Mouse (Mus musculus) liver, embryonic 15.5 days (tissue): Measurements from ENCODE around the gene Pld1. TPM values are rescaled to one million over a fixed set of nuclear protein-coding genes. Genes with fewer than 3 reads are reported as not detected.
A peak's percentile ranks its signal among the peaks of the same experiment; 100 is the strongest.

Source experiments
- ATAC-seq: fragments of 200-750 bp; cut with Nextera tagmentation; 2 replicates; pipeline ENCODE4 v1.8.0; 2017; ENCODE audit warnings: moderate number of reproducible peaks, mild to moderate bottlenecking, moderate library complexity; ENCODE audit not compliant: insufficient read depth
- H3K27ac ChIP-seq: fragments of 300-500 bp; sonication (generic); replicated peaks from 2 replicates; pipeline ENCODE4 v1.5.1; 2015; ENCODE audit warnings: mild to moderate bottlenecking, inconsistent platforms
- H3K27me3 ChIP-seq: fragments of 300-500 bp; sonication (generic); 2 replicates; pipeline ENCODE4 v1.6.1; 2015; ENCODE audit warnings: mild to moderate bottlenecking, inconsistent platforms
- H3K36me3 ChIP-seq: fragments of 300-500 bp; sonication (generic); replicated peaks from 2 replicates; pipeline ENCODE4 v1.6.1; 2015; ENCODE audit warnings: moderate library complexity, mild to moderate bottlenecking, inconsistent platforms
- H3K4me1 ChIP-seq: fragments of 300-500 bp; sonication (generic); replicated peaks from 2 replicates; pipeline ENCODE4 v1.6.1; 2015; ENCODE audit warnings: inconsistent platforms
- H3K4me2 ChIP-seq: fragments of 300-500 bp; sonication (generic); 2 replicates; pipeline ENCODE4 v1.6.1; 2015; ENCODE audit warnings: moderate library complexity, mild to moderate bottlenecking, inconsistent platforms
- H3K4me3 ChIP-seq: fragments of 300-500 bp; sonication (generic); replicated peaks from 2 replicates; pipeline ENCODE4 v1.5.1; 2015; ENCODE audit warnings: mild to moderate bottlenecking, inconsistent platforms
- H3K9ac ChIP-seq: fragments of 300-500 bp; sonication (generic); 2 replicates; pipeline ENCODE4 v1.6.1; 2015; ENCODE audit warnings: moderate library complexity, mild to moderate bottlenecking, inconsistent platforms
- H3K9me3 ChIP-seq: fragments of 300-500 bp; sonication (generic); replicated peaks from 2 replicates; pipeline ENCODE4 v1.6.1; 2016; ENCODE audit warnings: inconsistent platforms
- WGBS: fragments of 180-500 bp; shearing (Covaris S2); methylation state at CpG from one replicate; pipeline ENCODE4 v1.1.7; 2015; ENCODE audit warnings: mixed read lengths; ENCODE audit not compliant: insufficient replicate concordance; 5-methylcytosine and 5-hydroxymethylcytosine counted together
- polyA plus RNA-seq: library from polyadenylated mRNA; unstranded; fragments of >200 nt; fragmentation: Nextera tagmentation; extraction: Ambion mirVana; gene quantifications from 2 replicates; pipeline ENCODE4 v1.2.1, GENCODE M21; 2015

Gene Pld1
- polyA plus RNA-seq, 1 experiment from 2014 or later, result 4.7 TPM

DNA sequence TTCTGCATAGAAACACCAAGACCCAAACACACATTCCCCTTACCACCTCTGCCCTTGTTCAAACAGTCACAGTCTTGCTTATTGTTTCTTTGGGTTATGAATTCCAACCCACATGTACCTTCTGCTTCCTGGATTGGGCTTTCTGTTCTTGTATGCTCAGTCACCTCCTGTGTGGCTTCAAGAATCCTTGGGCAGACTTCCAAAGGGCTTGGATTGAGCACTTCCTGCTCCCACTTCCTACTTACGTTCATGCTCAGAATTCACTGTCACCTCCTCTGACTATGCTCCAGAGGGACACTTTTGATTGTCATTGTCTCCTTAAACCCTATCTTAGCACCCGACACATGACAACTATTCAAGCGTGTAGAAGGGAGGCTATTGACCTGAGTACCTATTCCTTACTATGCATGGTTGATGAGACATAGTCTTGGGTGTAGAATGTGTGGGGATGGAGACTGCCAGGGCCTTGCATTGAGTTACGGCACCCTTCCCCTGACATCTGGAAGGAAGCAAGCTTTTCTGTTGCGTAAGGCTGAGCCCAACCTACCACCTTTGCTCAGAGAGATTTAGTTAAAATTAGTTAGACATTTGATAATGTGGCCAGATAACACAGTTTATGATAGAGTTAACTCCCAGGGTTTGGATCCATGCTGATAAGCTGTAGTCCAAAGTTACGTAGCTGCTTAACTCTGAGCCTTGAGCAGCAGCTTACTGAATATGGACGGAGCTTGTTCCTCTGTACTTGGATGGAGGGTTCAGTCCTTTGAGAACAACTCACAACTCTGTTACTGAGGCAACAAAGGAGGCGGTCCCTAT is 55.9 kb downstream of the Pld1 start:
- Histone ChIP-seq H3K4me1 (no peaks in the 10 kb centered on the region), H3K9me3 (no peaks in the 10 kb centered on the region), H3K4me3 (no peak overlapping the region), H3K27ac (no peak overlapping the region), H3K27me3 (no peaks in the 10 kb centered on the region), H3K36me3 (no peaks in the 10 kb centered on the region), H3K9ac (no peak overlapping the region), H3K4me2 (no peak overlapping the region)
- no peak for ATAC-seq
- 55% methylated on average over 8 of the region's 8 CpGs for WGBS

DNA sequence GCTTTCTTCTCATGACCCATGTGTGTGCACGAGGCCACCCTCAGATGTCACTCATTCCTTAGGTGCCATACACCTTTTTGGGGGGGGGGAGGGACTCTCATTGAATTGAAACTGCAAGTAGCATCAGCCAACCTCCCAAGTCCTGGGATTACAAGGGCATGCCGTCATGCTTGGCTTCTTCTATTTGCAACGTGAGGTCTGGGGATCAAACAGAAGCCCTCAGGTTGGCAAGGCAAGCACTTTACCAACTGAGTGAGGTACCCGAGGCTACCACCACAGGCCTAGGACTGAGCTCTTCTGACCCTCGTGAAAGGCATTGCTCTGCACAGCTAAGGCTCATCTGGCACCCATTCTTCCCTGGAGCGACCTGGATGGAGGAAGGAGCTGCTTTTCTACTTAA is 65.8 kb downstream of the Pld1 start:
- Histone ChIP-seq H3K4me1 (no peaks in the 10 kb centered on the region), H3K27me3 (no peaks in the 10 kb centered on the region), H3K9ac (no peak overlapping the region), H3K27ac (no peak overlapping the region), H3K4me3 (no peak overlapping the region), H3K9me3 (no peaks in the 10 kb centered on the region), H3K4me2 (no peak overlapping the region), H3K36me3 (no peaks in the 10 kb centered on the region)
- WGBS, result 44% methylated on average over 6 of the region's 6 CpGs
- ATAC-seq, result no peak

DNA sequence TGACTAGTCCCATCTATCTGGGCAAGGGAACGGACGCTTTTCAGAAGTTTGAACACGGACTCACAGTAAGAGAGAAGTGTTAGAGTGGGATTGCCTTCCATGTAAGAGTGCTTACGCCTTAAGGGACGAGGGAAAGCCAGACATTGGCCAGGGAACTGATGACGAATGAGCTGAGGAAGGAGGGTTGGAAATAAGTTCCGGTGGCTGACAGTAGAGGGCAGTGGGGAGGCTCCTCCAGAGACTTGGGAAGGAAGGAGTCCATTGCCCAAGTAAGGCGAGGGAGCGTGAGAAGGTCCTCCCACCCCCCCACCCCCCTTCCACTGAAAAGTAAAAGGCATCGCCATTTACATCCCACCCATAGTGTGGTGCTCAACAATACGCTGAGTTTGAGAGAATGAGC is 69.2 kb downstream of the Pld1 start:
- Histone ChIP-seq H3K4me2 (no peak overlapping the region), H3K27ac (no peak overlapping the region), H3K36me3 (no peaks in the 10 kb centered on the region), H3K4me1 (0 out of 2 replicates have a peak, but pooled peaks cover 5% of the 10 kb centered on the region), H3K9me3 (no peaks in the 10 kb centered on the region), H3K27me3 (no peaks in the 10 kb centered on the region), H3K4me3 (no peak overlapping the region), H3K9ac (no peak overlapping the region)
- no peak for ATAC-seq
- WGBS, result 70% methylated on average over 11 of the region's 11 CpGs

DNA sequence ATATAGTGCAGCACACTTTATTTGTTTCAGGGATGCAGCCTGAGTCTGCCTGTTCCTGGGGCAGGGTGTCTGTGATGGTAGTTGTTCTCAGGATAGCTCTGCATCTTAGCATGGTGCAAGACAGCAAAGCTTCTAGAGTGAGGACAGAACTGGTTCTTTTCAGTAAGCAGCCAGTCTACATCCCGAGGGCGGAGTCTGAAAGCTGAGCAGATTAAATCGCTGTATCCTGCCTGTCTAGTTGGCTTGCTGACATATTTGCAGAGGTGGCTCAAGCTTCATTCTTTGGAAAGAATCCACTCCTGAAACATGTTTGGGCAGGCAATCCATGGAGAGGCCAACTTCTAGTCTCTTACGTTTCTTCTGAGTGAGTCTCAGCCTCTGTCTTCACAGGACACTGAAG is 69.9 kb downstream of the Pld1 start:
- 0 out of 2 replicates have a peak, but pooled peaks cover 5% of the 10 kb centered on the region for H3K4me1 ChIP-seq
- H3K9me3 ChIP-seq, result no peaks in the 10 kb centered on the region
- H3K9ac ChIP-seq, result no peak overlapping the region
- H3K27ac ChIP-seq, result no peak overlapping the region
- WGBS, result 63% methylated on average over 4 of the region's 4 CpGs
- no peaks in the 10 kb centered on the region for H3K27me3 ChIP-seq
- H3K4me2 ChIP-seq, result no peak overlapping the region
- ATAC-seq, result no peak
- no peak overlapping the region for H3K4me3 ChIP-seq
- no peaks in the 10 kb centered on the region for H3K36me3 ChIP-seq

DNA sequence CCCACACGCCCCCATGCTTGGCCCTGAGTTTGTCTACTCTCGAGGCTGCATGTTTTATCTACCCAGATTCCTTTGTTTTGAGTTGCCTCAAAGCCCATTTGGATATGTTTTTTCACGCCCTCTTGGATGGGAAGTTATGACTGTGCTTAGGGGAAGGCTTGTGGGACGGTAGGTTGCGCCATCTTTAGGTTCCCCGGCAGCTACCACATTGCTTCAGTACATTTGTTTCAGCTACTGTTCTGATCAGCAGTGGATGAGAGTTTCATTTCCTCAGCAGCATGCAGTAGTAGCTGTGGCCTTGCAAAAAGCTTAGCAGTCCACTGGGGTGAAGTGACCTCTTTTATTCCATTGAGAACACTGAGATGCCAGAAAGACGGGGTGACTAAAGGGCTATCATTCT is 73.7 kb downstream of the Pld1 start:
- ATAC-seq, result peak; percentile 49

DNA sequence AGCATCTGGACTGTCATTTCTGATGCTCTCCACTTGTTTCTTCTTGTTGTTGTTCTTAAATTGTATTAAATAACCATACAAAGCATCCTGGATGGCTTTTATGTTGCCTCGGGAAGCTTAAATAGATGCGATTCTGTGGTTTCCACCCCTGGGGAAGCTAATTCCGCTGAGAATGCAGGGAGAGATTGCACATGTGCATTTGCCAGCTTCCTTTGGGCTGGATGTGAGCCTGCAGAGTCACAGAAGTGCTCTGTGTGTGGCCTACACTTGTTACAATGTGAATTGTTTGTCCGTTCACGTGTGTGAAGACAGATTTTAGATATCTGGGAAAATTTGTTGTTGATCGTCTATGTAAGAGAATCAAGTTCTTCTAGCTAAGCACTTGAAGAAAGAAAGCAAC is 74.9 kb downstream of the Pld1 start:
- Histone ChIP-seq H3K4me2 (no peak overlapping the region), H3K27ac (no peak overlapping the region), H3K36me3 (no peaks in the 10 kb centered on the region), H3K9ac (no peak overlapping the region), H3K27me3 (no peaks in the 10 kb centered on the region), H3K9me3 (no peaks in the 10 kb centered on the region), H3K4me3 (no peak overlapping the region), H3K4me1 (0 out of 2 replicates have a peak, but pooled peaks cover 5% of the 10 kb centered on the region)
- no peak for ATAC-seq
- 57% methylated on average over 6 of the region's 6 CpGs for WGBS

More for the DNA sequence above, 73.7 kb downstream of the Pld1 start:
- H3K9me3 ChIP-seq, result no peaks in the 10 kb centered on the region
- H3K27ac ChIP-seq, result no peak overlapping the region; the same call in 1 of the 2 replicates
- WGBS, result 57% methylated on average over 7 of the region's 7 CpGs
- no peaks in the 10 kb centered on the region for H3K36me3 ChIP-seq
- no peak overlapping the region for H3K4me3 ChIP-seq
- no peaks in the 10 kb centered on the region for H3K27me3 ChIP-seq
- H3K9ac ChIP-seq, result no peak overlapping the region
- H3K4me1 ChIP-seq, result 0 out of 2 replicates have a peak, but pooled peaks cover 5% of the 10 kb centered on the region
- no peak overlapping the region for H3K4me2 ChIP-seq

DNA sequence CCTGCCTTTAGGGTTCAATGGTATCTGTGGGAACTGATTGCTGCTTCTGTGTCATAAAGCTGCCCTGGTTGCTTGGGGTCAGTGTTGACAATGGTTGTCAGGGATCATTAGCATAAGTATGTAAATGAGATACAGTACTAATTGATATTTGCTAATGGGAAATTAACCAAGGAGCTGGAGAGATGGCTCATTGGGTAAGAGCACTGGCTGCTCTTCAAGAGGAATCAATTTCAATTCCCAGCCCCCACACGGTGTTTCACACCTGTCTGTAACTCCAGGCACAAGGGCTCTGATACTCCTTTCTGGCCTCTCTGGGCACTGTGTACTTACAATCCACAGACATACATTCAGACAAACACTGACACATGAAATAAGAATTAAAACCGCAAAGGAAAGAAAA is 78.5 kb downstream of the Pld1 start:
- WGBS, result 57% methylated on average over 2 of the region's 2 CpGs
- ATAC-seq, result no peak

DNA sequence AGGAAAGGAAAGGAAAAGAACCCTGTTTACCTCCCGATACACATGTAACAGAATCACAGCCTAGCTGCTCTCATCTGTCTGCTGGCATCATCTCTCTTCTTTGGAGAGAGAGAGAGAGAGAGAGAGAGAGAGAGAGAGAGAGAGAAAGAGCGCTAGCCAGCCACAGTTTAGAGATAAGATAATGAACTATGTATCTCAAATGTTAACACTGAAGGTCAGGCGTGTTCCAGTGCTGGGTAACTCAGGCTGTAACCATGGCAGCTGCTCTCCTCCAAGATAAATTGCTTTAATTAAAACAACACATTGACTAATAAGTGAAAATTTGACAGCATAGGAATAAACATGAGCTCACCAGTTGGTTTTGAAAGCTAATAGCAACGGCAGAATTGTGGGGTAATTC is 81.2 kb downstream of the Pld1 start:
- no peaks in the 10 kb centered on the region for H3K4me1 ChIP-seq
- no peak overlapping the region for H3K27ac ChIP-seq
- no peaks in the 10 kb centered on the region for H3K9me3 ChIP-seq
- ATAC-seq, result no peak
- no peak overlapping the region for H3K4me3 ChIP-seq
- WGBS, result 48% methylated on average over 4 of the region's 4 CpGs
- no peaks in the 10 kb centered on the region for H3K27me3 ChIP-seq
- no peak overlapping the region for H3K9ac ChIP-seq
- no peaks in the 10 kb centered on the region for H3K36me3 ChIP-seq
- no peak overlapping the region for H3K4me2 ChIP-seq

More for the DNA sequence above, 78.5 kb downstream of the Pld1 start:
- Histone ChIP-seq H3K4me3 (no peak overlapping the region), H3K9me3 (no peaks in the 10 kb centered on the region), H3K27ac (no peak overlapping the region), H3K36me3 (no peaks in the 10 kb centered on the region), H3K4me1 (0 out of 2 replicates have a peak, but pooled peaks cover 3% of the 10 kb centered on the region), H3K9ac (no peak overlapping the region), H3K4me2 (no peak overlapping the region), H3K27me3 (no peaks in the 10 kb centered on the region)

DNA sequence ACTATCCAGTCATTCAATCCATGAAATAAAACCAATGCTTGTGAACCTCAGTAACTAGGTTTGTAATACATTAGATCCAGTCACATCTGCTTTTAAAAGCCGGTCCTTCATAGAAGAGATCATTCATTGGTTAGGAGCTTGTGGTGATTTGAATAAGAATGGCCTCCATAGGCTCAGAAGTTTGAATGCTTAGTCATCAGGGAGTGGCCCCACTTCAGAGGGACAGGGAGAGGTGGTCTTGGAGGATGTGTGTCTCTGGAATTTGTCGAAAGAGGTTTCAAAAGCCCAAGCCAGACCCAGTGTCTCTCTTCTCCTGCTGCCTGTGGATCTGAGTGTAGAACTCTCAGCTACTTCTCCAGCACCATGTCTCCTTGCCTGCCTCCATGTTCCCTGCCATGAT is 81.9 kb downstream of the Pld1 start:
- no peak overlapping the region for H3K4me3 ChIP-seq
- 0 out of 2 replicates have a peak, but pooled peaks cover under 1% of the 10 kb centered on the region for H3K4me1 ChIP-seq
- no peaks in the 10 kb centered on the region for H3K9me3 ChIP-seq
- no peaks in the 10 kb centered on the region for H3K27me3 ChIP-seq
- ATAC-seq, result no peak
- H3K27ac ChIP-seq, result no peak overlapping the region
- H3K4me2 ChIP-seq, result no peak overlapping the region
- 71% methylated on average over 2 of the region's 2 CpGs for WGBS
- no peaks in the 10 kb centered on the region for H3K36me3 ChIP-seq
- no peak overlapping the region for H3K9ac ChIP-seq

DNA sequence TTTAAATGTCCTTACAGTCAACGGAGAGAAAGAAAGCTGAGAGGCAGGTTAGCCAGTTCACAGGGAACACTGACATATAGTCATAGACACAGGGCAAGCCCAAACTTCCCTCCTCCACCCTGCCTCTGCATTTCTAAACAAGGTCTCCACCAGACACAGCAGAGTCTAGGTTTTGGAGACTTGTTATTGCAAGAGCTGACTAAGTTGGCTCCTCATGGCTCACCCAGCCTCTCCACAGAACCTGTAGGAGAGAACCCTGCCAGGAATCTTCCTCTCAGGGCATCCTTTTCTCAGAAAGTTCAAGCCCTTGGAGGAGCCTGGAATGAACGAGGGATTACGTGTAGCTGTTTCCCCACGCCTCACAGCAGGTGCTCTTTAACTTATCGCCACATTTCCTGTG is 83.7 kb downstream of the Pld1 start:
- Histone ChIP-seq H3K27ac (no peak overlapping the region), H3K4me2 (no peak overlapping the region), H3K4me1 (peaks cover 10% of the 10 kb centered on the region), H3K27me3 (no peaks in the 10 kb centered on the region), H3K4me3 (no peak overlapping the region), H3K9me3 (no peaks in the 10 kb centered on the region), H3K9ac (no peak overlapping the region), H3K36me3 (no peaks in the 10 kb centered on the region)
- no peak for ATAC-seq
- 63% methylated on average over 5 of the region's 5 CpGs for WGBS

DNA sequence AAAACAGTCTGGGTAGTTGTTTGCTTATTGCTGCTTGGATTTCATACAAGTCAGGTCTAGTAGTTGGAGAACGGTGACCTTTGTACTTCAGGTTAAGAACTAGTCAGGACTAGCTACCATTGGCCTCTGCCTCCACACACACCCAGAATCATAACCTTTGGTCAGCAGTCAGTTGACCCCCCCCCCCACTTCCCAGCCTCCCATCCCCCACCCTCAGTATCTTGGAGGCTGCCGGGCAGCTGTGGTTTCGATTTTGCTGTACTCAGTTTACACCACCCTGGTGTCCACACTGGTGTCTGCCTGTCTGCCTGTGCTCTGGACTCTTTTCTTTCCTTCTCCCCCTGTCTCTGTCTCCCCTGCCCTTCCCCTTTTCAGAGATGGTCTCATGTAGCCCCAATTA is 88.4 kb downstream of the Pld1 start:
- H3K9me3 ChIP-seq, result no peaks in the 10 kb centered on the region
- peak; percentile 82 for ATAC-seq
- H3K4me1 ChIP-seq, result peaks cover 14% of the 10 kb centered on the region
- peak overlapping the region; percentile 62 for H3K27ac ChIP-seq
- H3K36me3 ChIP-seq, result no peaks in the 10 kb centered on the region
- H3K27me3 ChIP-seq, result no peaks in the 10 kb centered on the region
- H3K9ac ChIP-seq, result no peak overlapping the region
- H3K4me3 ChIP-seq, result no peak overlapping the region
- H3K4me2 ChIP-seq, result no peak overlapping the region
- WGBS, result 36% methylated on average over 3 of the region's 3 CpGs

DNA sequence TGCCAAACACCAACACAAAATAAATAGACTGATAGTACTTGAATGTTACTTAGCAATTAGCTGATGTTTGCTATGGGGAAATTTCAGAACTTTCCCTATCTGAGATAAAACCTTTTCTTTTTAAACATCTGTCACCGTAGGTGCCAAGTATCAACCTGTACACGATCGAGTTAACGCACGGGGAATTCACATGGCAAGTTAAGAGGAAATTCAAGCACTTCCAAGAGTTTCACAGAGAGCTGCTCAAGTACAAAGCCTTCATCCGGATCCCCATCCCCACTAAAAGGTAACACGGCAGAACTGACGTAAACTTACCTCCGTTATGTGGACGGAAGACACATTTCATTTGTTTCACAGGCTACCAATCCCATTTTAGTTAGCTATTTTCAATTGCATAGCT is 90.0 kb downstream of the Pld1 start:
- Histone ChIP-seq H3K27ac (no peak overlapping the region), H3K36me3 (no peaks in the 10 kb centered on the region; the same call in 1 of the 2 replicates), H3K4me1 (peaks cover 14% of the 10 kb centered on the region), H3K9me3 (no peaks in the 10 kb centered on the region), H3K4me2 (no peak overlapping the region), H3K9ac (no peak overlapping the region), H3K4me3 (no peak overlapping the region), H3K27me3 (no peaks in the 10 kb centered on the region)
- no peak for ATAC-seq
- 76% methylated on average over 10 of the region's 10 CpGs for WGBS
